Mouse (Mus musculus) cerebellum, adult 2 months (tissue): ENCODE results near the gene Abca4.

Experiments
- CTCF ChIP-seq: fragments of 200-500 bp; IDR thresholded peaks from 2 replicates; pipeline ENCODE4 v1.5.1; 2011; ENCODE audit warnings: low read depth, mild to moderate bottlenecking, control low read depth, low read length, moderate library complexity, borderline replicate concordance; ENCODE audit not compliant: insufficient read depth
- POLR2A ChIP-seq: fragments of 200-500 bp; IDR thresholded peaks from 2 replicates; pipeline ENCODE4 v1.6.1; 2011; ENCODE audit warnings: low read length, control low read depth, borderline replicate concordance; ENCODE audit not compliant: insufficient read depth

DNA sequence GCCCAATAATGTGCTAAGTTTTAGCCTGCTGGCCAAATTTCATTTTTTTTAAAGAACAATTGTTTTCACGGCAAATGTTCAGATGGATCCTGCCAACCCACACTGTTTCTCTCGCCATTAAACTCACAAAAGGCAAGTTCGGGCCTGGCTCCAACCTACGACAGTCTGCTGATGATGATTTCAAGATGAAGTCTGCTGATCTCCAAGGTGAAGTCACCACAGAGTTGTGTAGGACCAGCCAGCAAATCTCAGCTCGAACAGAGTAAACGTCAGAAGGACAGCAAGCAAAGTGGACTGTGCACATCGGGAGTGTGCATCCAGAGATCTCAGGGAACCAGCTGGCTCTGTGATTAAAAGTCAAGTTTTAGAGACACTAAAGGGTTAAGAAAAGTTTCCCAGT lies 166.6 kb downstream of the Abca4 start:
- no peak for TF ChIP-seq CTCF
- no peak for TF ChIP-seq POLR2A
